Mouse (Mus musculus) hematopoietic stem cell, adult 5-6 weeks (primary cell): Measurements from ENCODE around the gene Psmd14. TPM values are rescaled to one million over a fixed set of nuclear protein-coding genes. Genes with fewer than 3 reads are reported as not detected.

Experiments used
- ATAC-seq, 2 experiments: fragments of 125-278 bp in 1 of 2; replicated peaks in 1 of 2; 2 replicates each; pipeline ENCODE4 v1.8.0; 2016 to 2017; ENCODE audit warnings: inconsistent platforms in 2 of 2, mild to moderate bottlenecking in 2 of 2, moderate number of reproducible peaks in 2 of 2, low read depth in 1 of 2, moderate TSS enrichment in 1 of 2; ENCODE audit not compliant: low FRiP score in 2 of 2, poor library complexity in 2 of 2, severe bottlenecking in 2 of 2, insufficient read depth in 1 of 2, low TSS enrichment in 1 of 2
- total RNA-seq: library from RNA; stranded (forward); fragments of 172-1452, 232-1000 nt; gene quantifications from 2 replicates; pipeline ENCODE4 v1.2.3, GENCODE M21; 2017

The Psmd14 gene
- total RNA-seq, 1 experiment from 2014 or later: 136 TPM

DNA sequence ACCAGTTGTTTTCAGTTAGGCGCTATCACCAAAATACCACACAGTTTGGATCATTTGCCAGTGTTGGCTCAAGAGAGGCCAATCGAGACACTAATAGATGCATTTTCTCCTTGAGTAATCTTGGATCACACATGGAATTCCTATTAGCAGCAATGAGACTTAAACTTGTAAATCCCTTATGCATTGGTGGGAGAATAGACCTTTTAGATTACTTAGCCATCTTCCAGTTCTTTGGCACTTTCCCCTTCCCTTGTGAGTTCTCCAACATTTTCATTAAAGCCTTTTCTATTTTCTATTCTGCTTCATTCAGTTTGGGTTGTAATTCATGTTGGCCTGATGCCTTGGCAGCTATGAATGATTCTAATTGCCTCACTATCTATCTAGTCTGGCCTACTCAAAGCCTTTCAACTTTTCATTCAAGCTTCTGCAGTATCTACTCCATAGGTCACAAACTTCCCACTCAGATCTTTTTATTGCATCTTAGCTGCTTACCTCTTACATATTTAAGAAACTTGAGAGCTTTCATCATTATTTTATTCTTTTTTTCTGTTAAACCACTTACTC is 125.8 kb downstream of the Psmd14 start:
- ATAC-seq: no peak

Other genes with a start within 250 kb of the Psmd14 start
- 61.2 and 69.9 TPM in 2 replicates for gene Tank, start 133.1 kb upstream of the Psmd14 start, total RNA-seq
- 0.69 and 1.1 TPM in 2 replicates for gene Tbr1, start 91.2 kb downstream of the Psmd14 start, total RNA-seq